Mouse (Mus musculus) stomach, embryonic 15.5 days (tissue): ENCODE results near the gene Gpr37l1. TPM values are rescaled to one million over a fixed set of nuclear protein-coding genes. Genes with fewer than 3 reads are reported as not detected.
"Not testable (repeated sequence)": the region's sequence is repeated elsewhere in the genome, so short reads cannot be mapped to it uniquely, and the experiment has no call there.

Experiments used
- ATAC-seq: fragments of 200-750 bp; cut with Nextera tagmentation; 2 replicates; pipeline ENCODE4 v1.8.0; 2017; ENCODE audit warnings: low read depth, moderate number of reproducible peaks, moderate TSS enrichment; ENCODE audit not compliant: insufficient read depth, low FRiP score
- H3K27ac ChIP-seq: fragments of 300-500 bp; sonication (generic); 2 replicates; pipeline ENCODE4 v1.5.1; 2015; ENCODE audit warnings: mild to moderate bottlenecking, inconsistent platforms
- H3K27me3 ChIP-seq: fragments of 300-500 bp; sonication (generic); replicated peaks from 2 replicates; pipeline ENCODE4 v1.6.1; 2015; ENCODE audit warnings: inconsistent platforms
- H3K36me3 ChIP-seq: fragments of 300-500 bp; sonication (generic); 2 replicates; pipeline ENCODE4 v1.6.1; 2015; ENCODE audit warnings: inconsistent platforms
- H3K4me1 ChIP-seq: fragments of 300-500 bp; sonication (generic); 2 replicates; pipeline ENCODE4 v1.6.1; 2015; ENCODE audit warnings: inconsistent platforms
- H3K4me2 ChIP-seq: fragments of 300-500 bp; sonication (generic); 2 replicates; pipeline ENCODE4 v1.6.1; 2015; ENCODE audit warnings: mild to moderate bottlenecking, inconsistent platforms
- H3K4me3 ChIP-seq: fragments of 300-500 bp; sonication (generic); replicated peaks from 2 replicates; pipeline ENCODE4 v1.5.1; 2015; ENCODE audit warnings: inconsistent platforms
- H3K9ac ChIP-seq: fragments of 300-500 bp; sonication (generic); 2 replicates; pipeline ENCODE4 v1.6.1; 2015; ENCODE audit warnings: inconsistent platforms
- H3K9me3 ChIP-seq: fragments of 300-500 bp; sonication (generic); 2 replicates; pipeline ENCODE4 v1.6.1; 2016; ENCODE audit warnings: inconsistent platforms
- WGBS: fragments of 180-500 bp; shearing (Covaris S2); methylation state at CpG from one replicate; pipeline ENCODE4 v1.1.7; 2015; 5-methylcytosine and 5-hydroxymethylcytosine counted together
- polyA plus RNA-seq: library from polyadenylated mRNA; unstranded; fragments of >200 nt; fragmentation: Nextera tagmentation; extraction: Ambion mirVana; gene quantifications from 2 replicates; pipeline ENCODE4 v1.2.1, GENCODE M21; 2015

Gpr37l1 gene
- polyA plus RNA-seq, 1 experiment from 2014 or later: 0.78 TPM

- WGBS: 72% methylated on average over 9 of the region's 9 CpGs
- Histone ChIP-seq H3K4me1 (0 out of 2 replicates have a peak, but pooled peaks cover 23% of the 10 kb centered on the region), H3K9me3 (no peaks in the 10 kb centered on the region), H3K36me3 (no peaks in the 10 kb centered on the region), H3K4me2 (no peak overlapping the region), H3K27me3 (0 out of 2 replicates have a peak, but pooled peaks cover 3% of the 10 kb centered on the region), H3K27ac (no peak overlapping the region), H3K9ac (no peak overlapping the region), H3K4me3 (no peak overlapping the region)
- no peak for ATAC-seq
Observed at GRCm38 (mm10) chr1:135129543-135130183, 37.8 kb downstream of the Gpr37l1 start.

- Histone ChIP-seq H3K9me3 (no peaks in the 10 kb centered on the region), H3K9ac (no peak overlapping the region), H3K27me3 (0 out of 2 replicates have a peak, but pooled peaks cover 3% of the 10 kb centered on the region), H3K36me3 (no peaks in the 10 kb centered on the region), H3K4me3 (no peak overlapping the region), H3K4me1 (0 out of 2 replicates have a peak, but pooled peaks cover 23% of the 10 kb centered on the region), H3K4me2 (no peak overlapping the region), H3K27ac (no peak overlapping the region)
- no peak for ATAC-seq
- 34% methylated on average over 9 of the region's 9 CpGs for WGBS
Observed at GRCm38 (mm10) chr1:135128986-135129385, 38.5 kb downstream of the Gpr37l1 start.

GRCm38 (mm10) chr1:135128011-135128441, 39.5 kb downstream of the Gpr37l1 start:
- no peak for ATAC-seq
- Histone ChIP-seq H3K36me3 (no peaks in the 10 kb centered on the region), H3K27me3 (0 out of 2 replicates have a peak, but pooled peaks cover 3% of the 10 kb centered on the region), H3K9me3 (no peaks in the 10 kb centered on the region), H3K4me1 (0 out of 2 replicates have a peak, but pooled peaks cover 23% of the 10 kb centered on the region), H3K4me3 (no peak overlapping the region), H3K9ac (no peak overlapping the region), H3K27ac (no peak overlapping the region), H3K4me2 (no peak overlapping the region)
- WGBS: 57% methylated on average over 6 of the region's 6 CpGs

- 0 out of 2 replicates have a peak, but pooled peaks cover 3% of the 10 kb centered on the region for H3K27me3 ChIP-seq
- 42% methylated on average over 4 of the region's 4 CpGs for WGBS
- no peak for ATAC-seq
- no peak overlapping the region for H3K4me2 ChIP-seq
- H3K4me3 ChIP-seq: no peak overlapping the region
- H3K9ac ChIP-seq: no peak overlapping the region
- H3K9me3 ChIP-seq: no peaks in the 10 kb centered on the region
- 0 out of 2 replicates have a peak, but pooled peaks cover 23% of the 10 kb centered on the region for H3K4me1 ChIP-seq
- no peak overlapping the region for H3K27ac ChIP-seq
- H3K36me3 ChIP-seq: no peaks in the 10 kb centered on the region
Observed at GRCm38 (mm10) chr1:135126443-135127027, 40.9 kb downstream of the Gpr37l1 start.

GRCm38 (mm10) chr1:135125990-135126389, 41.5 kb downstream of the Gpr37l1 start:
- ATAC-seq: no peak
- WGBS: 59% methylated on average over 8 of the region's 8 CpGs
- Histone ChIP-seq H3K4me2 (no peak overlapping the region), H3K36me3 (no peaks in the 10 kb centered on the region), H3K4me1 (0 out of 2 replicates have a peak, but pooled peaks cover 18% of the 10 kb centered on the region), H3K9ac (no peak overlapping the region), H3K27ac (no peak overlapping the region), H3K27me3 (0 out of 2 replicates have a peak, but pooled peaks cover 3% of the 10 kb centered on the region), H3K9me3 (no peaks in the 10 kb centered on the region), H3K4me3 (no peak overlapping the region)

- ATAC-seq: no peak
- H3K36me3 ChIP-seq: no peaks in the 10 kb centered on the region
- 0 out of 2 replicates have a peak, but pooled peaks cover 17% of the 10 kb centered on the region for H3K4me1 ChIP-seq
- 0 out of 2 replicates have a peak, but pooled peaks cover 1% of the 10 kb centered on the region for H3K27me3 ChIP-seq
- 92% methylated on average over 8 of the region's 8 CpGs for WGBS
- no peak overlapping the region for H3K4me3 ChIP-seq
- H3K27ac ChIP-seq: no peak overlapping the region
- no peak overlapping the region for H3K9ac ChIP-seq
- H3K4me2 ChIP-seq: no peak overlapping the region
- H3K9me3 ChIP-seq: no peaks in the 10 kb centered on the region
Observed at GRCm38 (mm10) chr1:135124573-135125363, 42.7 kb downstream of the Gpr37l1 start.

- Histone ChIP-seq H3K36me3 (no peaks in the 10 kb centered on the region), H3K9me3 (no peaks in the 10 kb centered on the region), H3K27me3 (no peaks in the 10 kb centered on the region; the same call in 1 of the 2 replicates), H3K4me1 (no peaks in the 10 kb centered on the region), H3K4me3 (no peak overlapping the region), H3K4me2 (no peak overlapping the region), H3K27ac (no peak overlapping the region), H3K9ac (no peak overlapping the region)
- 9% methylated on average over 8 of the region's 8 CpGs for WGBS
- no peak for ATAC-seq
Observed at GRCm38 (mm10) chr1:135112661-135113060, 54.8 kb downstream of the Gpr37l1 start.

GRCm38 (mm10) chr1:135111271-135111670, 56.2 kb downstream of the Gpr37l1 start:
- not testable (repeated sequence) for H3K9me3 ChIP-seq, H3K9ac ChIP-seq, H3K36me3 ChIP-seq, H3K27ac ChIP-seq, ATAC-seq, H3K27me3 ChIP-seq, H3K4me3 ChIP-seq, H3K4me1 ChIP-seq, H3K4me2 ChIP-seq
- 63% methylated on average over 5 of the region's 5 CpGs for WGBS

Other genes with a start within 250 kb of the Gpr37l1 start
- 20.2 and 20.3 TPM in 2 replicates for gene Ppp1r12b, start 211.7 kb downstream of the Gpr37l1 start, polyA plus RNA-seq
- 33.4 and 34.0 TPM in 2 replicates for gene Ube2t, start 205.1 kb downstream of the Gpr37l1 start, polyA plus RNA-seq
- gene Lgr6, start 62.4 kb downstream of the Gpr37l1 start, polyA plus RNA-seq: 1.6 and 1.8 TPM in 2 replicates
- gene Ptpn7, start 35.0 kb downstream of the Gpr37l1 start, polyA plus RNA-seq: 2.4 and 3.3 TPM in 2 replicates
- gene Arl8a, start 20.9 kb downstream of the Gpr37l1 start, polyA plus RNA-seq: 54.9 and 55.4 TPM in 2 replicates
- gene Elf3, start 90.9 kb upstream of the Gpr37l1 start, polyA plus RNA-seq: 131 and 134 TPM in 2 replicates
- 132 and 141 TPM in 2 replicates for gene Rnpep, start 116.4 kb upstream of the Gpr37l1 start, polyA plus RNA-seq
- gene Timm17a, start 146.1 kb upstream of the Gpr37l1 start, polyA plus RNA-seq: 188 and 218 TPM in 2 replicates
- 13.0 and 14.0 TPM in 2 replicates for gene Lmod1, start 157.1 kb upstream of the Gpr37l1 start, polyA plus RNA-seq
- 42.3 and 44.1 TPM in 2 replicates for gene Shisa4, start 207.6 kb upstream of the Gpr37l1 start, polyA plus RNA-seq